Mouse (Mus musculus): ENCODE data around the gene Lzic.

GRCm38 (mm10) chr4:149529691-149530090, 44.7 kb downstream of the Lzic start:
- TF ChIP-seq CTCF (IDR thresholded peaks at IDR 0.05; ENCODE audit: control insufficient read depth, insufficient read depth, insufficient replicate concordance, low read depth, low read length) (no peak), POLR2A (IDR thresholded peaks at IDR 0.05; ENCODE audit: control insufficient read depth, low read depth, low read length) (no peak)

Data from testis, adult 2 months (tissue).